Mouse (Mus musculus) R1 (cell line): ENCODE data around the gene Hopx.
"Not testable (repeated sequence)": the region's sequence is repeated elsewhere in the genome, so short reads cannot be mapped to it uniquely, and the experiment has no call there.

ENCODE experiments used
- DNase-seq: peaks from one replicate; pipeline ENCODE4 v3.0.0-alpha.2; 2018; ENCODE audit warnings: low read depth, low spot score

Hopx gene

DNA sequence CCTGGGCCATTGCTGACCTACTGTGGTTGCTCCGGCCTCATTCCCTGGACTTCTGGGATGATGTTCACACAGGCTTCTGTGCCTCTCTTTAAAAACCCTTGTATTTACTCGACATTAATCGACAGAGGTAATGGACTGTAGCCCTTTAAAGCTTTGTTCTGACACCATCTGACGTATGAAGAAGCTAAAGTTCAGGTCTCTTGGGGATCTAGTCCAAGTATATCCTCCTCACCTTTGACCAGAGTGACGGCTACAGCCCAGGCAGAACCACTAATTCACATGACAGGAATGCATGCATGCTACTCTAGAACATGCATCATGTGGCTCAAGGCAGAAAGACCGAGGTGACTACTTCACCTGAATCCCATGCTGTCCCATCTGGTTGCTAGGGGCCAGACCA, 14.2 kb downstream of the Hopx start:
- DNase-seq = no peak

DNA sequence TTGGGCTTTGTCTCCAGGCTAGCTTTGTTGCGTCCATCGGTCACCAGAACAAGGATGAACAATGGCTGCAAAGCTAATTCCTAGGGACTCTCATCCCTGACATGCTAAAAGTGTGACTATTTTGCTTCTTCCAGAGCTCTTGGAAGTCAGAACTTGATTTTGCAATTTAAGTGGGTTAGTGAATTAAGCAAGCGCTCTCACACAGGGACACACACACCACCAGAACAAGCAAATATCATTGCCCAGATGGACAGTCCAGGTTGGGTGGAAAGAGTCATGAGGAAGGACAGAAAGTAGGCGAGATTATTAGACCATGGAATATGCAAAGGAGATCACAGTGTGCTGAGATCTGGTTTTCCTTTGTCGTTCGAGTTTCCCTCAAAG, 14.9 kb downstream of the Hopx start:
- DNase-seq = no peak

DNA sequence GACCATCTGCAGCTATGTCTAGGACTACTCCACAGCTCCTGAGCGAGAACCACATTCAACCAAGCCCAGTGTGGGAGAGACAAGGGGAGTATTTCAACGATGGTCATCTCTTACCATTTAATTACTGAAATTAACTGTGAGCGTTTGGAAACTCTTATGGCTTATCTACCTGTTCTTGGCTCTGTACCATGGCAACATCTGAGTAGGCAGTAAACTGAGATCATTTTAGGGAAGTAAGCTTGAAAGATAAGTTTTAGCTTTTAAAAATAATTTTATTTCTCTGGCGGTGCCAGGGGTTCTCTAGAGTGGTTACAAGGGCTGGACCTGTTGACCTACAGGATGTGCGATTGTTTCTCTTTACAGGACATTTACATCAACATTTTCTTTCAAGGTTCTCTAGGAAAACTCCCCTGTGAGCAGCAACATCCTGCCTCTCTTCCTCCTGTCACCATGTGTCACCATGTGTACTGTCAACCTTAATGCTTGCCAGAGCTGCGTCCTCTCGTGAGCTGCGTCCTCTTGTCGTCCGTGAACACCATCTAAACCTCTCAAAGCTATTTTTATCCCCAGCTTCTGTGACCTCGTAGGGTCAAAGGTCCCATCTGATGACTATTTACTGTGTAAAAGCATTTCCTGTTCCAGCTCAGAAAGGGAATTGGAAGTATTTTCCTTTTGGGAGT, 15.5 kb downstream of the Hopx start:
- DNase-seq = no peak

DNA sequence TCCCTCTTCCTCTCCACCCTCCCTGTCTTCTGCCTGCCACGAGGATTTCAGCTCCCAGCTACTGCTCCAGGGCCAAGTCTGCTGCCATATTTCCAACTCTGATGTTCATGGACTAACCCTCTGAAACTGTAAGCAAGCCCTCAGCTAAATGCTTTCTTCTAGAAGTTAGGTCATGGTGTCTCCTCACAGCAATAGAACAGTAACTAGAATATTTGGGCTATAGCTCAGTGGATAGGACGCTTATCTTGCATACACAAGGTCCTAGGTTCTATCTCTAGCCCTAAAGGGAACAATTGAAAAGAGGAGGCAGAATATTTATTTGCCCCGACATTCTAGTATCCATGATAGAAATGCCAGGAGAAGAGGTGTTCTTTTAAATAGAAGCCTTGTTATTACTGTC, 16.0 kb downstream of the Hopx start:
- no peak for DNase-seq

DNA sequence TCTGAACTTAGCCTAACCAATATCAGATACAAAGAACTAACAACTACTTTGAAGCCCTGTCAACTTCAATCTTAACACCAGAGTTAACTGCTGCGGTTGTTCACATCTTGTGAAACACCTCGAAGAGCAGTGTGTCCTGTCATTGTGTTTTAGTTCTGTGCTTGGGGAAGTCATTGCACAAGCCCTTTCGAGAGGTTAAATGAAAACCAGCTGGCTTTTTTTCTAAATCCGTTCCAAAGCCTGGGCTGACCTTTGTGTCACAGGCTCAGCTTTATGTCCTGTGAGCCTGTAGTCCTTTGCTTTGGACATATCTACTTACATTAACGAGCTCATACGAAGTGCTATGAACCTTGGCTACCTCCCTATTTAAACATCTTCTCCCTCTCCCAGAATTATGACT, 17.2 kb downstream of the Hopx start:
- no peak for DNase-seq

DNA sequence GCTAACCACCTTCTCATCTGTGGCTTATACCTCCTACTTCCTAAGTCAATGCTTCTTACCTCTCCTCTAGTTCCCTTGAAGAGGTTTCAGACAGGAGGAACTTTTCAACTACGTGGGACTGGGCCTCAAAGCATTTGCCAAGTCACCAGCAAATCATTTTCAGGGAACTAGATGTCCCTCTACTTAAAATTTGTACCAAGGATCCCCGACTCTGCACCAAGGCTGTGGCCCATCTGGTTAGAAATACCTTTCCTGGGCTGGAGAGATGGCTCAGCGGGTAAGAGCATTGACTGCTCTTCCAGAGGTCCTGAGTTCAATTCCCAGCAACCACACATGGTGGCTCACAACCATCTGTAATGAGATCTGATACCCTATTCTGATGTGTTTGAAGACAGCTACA, 18.7 kb downstream of the Hopx start:
- not testable (repeated sequence) for DNase-seq

DNA sequence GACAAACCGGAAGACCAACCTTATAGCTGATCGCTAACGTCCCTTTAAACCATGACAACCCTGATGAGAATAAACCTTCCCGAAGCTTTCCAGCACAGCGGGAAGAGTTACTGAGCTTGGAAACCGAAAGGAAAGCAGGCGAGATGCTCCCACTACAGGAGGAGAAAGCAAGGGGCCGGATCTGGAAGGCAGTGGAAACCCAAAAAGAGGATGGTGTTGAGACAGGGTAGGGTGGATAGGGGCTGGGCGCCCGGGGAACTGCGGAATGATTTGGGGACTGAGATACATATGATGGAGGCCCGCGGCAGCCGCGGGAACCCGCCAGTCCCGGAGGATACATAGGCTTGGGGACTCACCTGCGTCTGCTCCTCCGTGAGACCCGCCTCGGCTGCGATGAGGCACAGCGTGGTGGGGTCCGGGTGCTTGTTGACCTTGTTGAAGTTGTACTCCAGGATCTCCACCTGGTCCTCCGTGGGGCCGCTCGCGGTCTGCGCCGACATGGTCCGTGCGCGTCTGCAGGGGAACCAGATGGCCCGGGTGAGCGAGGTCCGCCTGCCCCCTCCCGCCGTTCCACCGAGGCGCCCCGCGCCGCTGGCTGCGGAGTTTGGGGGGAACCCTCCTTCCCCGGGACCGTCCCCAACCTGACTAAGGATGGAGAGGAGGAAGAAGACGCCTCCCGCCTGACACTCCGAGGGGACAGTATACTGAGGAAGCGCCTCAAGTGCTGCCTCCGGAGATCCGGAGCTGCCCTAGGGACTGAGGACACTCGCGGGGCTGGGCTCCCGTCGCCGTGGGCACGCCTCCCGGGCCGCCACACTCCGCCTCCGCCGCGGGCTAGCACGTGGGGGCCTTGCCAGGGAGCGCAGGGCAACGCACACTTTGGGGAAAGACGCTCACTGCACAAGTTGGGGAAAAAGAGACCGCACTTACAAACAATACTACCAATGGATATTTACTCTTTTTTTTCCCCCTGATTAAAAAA, 20.1 kb downstream of the Hopx start:
- peak; percentile 55 for DNase-seq

DNA sequence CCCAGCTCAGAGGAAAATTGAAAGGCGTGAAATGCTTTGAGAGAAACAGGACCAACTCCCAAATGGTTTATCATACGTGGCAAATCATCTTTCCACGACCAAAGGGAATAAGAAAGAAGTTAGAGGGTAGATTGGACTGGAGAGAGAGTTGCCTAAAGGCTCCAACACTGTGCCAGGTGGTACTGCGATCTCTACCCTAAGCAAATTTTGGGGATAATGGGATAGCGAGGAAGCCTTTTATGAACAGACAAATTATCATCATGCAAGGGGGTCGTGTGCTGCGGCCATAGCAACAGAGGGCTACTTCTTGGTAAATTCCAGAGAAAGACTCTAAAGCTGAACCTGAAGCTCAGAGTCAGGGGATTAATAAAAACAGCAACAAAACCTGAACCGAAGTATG, 21.0 kb downstream of the Hopx start:
- DNase-seq = no peak

DNA sequence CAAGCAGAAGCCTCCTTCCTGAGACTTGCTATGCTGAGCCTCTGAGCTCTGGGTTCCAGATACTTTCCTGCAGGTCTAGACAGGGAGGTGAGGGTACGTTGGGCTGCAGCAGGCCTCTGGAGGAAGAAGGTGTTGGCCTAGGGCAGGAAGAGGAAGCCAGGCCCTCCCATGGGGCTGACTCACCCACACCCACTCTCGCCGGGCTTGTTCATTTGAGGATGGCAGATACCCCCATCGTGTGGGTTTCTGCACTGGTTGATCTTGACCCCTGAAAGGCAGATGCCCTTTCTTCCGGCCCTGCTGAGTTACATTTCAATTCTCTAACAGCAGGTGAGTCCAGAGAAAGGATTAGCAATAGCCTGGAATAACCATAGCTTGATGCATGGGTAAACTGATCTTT, 22.4 kb downstream of the Hopx start:
- DNase-seq = peak; percentile 58

DNA sequence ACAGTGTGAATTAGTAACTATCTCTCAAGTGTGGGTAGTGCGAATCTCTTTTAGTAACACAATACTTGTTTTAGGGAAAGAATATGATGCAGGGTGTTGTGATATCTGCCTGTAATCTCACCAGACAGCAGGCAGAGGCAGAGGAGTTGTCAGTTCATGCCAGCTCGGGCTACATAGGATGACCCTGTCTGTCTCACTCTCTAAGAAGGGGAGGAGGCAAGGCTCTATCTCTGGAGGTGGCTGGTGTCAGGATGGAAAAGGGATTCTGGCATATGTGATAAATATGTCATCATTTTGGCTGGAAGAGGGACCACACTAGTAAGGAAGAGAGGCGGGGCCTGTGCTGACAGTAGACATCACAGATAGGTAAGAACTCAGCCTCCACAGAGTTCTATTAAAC, 23.0 kb downstream of the Hopx start:
- DNase-seq = no peak

DNA sequence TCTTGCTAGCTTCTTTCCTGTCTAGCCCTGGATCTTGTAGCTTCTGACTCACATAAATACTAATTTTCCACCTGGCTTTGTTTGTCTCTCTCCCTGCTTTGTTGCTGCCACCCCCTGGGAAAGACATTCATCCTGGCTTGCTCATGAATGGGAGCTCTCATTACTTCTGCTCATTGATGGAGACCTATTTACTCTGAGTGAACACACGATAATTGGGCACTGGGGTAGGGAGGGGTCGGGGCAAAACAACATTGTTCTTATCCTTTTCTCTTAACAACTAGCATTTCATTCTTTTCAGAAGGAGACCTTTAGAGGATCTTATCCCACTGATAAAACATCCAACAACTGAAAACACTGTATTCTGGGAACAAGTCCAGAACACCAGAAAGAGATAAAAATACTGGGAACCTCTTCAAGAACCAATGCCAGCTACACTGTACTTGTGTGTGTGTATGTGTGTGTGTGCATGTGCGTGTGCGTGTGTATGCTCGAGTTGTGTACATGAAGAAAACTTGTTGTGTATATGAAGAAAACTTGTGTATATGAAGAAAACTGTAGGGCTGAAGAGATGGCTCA, 24.3 kb downstream of the Hopx start:
- DNase-seq = no peak

DNA sequence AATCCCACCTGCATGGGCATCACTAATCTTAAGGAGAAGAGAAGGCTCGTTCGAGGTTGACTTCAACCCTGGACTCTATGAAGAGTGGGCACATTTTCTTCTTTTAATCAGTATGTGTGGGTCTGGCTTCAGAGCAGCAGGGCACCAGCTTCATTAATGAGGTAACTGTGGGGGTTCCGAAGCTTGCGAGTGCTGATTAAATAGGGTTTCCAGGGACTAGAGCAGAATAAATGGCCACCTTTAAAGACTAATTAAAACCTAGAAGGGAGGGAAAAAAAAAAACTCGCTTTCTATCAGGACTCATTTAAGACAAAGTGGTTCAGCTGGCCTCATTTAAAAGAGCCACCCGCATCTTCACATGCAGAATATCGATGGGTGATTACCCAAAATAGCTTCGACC, 25.0 kb downstream of the Hopx start:
- DNase-seq = no peak

DNA sequence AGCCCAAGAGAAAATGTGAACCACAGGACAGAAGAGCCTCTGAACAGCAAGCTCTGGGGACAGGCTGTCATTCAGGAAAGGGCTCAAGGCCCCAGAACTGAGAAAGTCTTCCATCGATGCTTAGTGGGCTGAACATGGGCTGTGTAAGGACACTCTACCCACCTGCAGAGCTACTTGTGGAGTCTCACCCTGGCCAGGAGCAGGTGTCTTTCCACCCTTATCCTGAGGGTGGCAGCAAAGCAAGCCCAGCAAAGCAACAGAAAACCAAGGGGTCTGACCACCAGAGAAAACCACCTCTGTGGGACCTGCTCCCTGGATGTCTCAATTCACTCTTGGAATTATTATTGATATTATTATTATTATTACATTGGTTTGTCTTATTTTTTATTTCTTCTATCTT, 25.6 kb downstream of the Hopx start:
- DNase-seq = peak; percentile 71

DNA sequence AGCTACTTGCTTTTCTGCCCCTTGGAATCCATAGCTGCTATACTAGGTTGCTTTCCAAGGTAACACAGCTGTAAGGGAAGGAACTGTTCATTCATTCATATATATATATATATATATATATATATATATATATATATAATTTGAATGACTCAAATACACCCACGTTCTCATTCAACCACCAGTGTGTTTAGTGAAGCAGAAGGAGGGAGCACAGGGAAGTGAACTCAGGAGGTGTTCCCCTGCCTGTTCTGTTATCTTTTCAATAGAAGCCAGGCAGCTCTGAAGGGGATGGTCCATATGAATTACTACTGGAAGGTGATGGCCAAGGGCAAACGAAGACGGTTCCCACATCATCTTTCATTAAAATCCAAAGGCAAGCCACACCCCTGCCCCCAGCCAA, 27.8 kb downstream of the Hopx start:
- no peak for DNase-seq

DNA sequence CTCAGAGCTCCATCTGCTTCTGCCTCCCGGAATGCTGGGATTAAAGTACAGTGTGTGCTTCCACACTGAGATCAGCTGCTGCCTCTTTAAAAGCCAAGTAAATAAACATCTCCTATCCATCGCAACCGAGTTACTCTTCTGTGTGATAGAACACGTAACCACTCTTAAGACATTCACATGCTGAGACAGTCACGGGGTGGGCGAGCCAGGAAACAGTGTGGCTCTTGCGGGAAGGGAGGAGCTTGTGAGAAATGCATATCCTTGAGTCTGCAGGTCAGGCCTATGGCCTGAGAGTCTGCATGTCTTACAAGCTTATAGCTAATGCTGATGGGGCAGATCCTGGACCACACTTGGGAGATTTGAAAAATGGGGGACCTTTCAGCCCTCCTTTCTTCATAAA, 28.4 kb downstream of the Hopx start:
- DNase-seq = peak; percentile 69

DNA sequence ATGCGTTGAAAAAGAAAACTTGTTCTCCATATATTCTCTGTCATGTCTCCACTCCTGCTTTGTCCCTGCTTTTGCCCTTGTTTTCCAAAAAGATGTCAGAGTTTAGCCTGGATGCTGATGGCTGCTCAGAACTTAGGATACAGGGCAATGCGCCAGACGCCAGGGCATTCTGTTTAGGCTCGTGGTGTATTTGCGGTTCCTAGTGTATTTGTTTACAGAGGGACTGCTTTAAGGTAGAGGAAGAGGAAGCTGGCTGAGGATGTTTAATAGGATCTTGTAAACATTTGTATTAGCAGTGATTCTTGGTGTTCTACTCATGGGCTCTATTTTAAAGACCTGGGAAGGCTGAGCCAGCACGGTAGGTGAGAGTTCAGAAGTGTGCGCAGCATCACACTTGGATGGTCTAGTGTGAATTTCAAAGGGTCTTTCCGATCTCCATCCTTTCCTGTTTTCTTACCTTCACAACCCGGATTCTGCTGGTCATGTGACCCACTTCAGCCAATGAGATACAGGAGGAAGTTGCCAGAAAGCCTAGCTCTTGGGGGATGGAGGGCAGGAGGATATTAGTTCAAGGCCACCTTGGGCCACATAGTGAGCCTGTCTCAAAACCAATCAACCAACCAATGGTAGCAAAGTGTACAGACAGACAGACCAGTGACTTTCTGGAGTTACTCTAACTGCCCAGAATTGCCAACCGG, 29.0 kb downstream of the Hopx start:
- peak; percentile 72 for DNase-seq

DNA sequence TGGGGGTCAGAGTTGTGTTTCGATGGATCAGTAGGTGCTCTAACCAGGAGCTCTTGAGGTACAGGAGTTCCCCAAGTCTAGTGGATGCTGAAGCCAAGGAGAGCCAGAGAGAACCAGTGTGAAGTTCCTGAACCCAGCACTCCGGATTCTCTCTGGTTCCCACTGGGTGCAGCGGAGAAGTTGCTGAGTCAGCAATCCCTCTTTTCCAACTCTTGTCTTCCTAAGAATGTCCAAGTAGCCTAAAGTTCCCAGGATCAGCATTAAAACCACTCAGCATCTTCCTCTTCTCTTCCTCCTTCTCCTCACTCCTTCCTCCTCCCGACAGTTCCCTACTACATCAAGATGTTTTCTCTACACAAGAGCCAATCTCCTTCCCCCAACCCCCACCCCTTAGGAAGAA, 30.5 kb downstream of the Hopx start:
- no peak for DNase-seq

DNA sequence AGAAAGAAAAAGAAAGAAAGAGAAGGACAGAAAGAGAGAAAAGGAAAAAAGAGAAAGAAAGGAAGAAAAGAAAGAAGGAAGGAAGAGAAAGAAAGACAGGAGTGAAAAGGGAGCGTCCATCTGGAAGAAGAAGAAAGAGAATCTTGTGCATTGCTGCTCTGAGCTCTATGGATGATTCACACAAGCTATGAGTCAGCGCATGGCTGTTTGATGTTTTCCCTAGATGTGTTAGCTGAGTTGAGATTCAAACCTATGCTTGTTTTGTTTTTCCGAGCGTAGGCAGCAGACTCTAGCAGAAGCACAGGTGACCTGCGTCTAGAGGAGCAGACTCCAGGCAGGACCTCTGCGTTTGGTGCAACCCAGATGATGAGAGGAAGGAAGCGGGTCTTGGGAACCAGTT, 32.2 kb downstream of the Hopx start:
- no peak for DNase-seq

DNA sequence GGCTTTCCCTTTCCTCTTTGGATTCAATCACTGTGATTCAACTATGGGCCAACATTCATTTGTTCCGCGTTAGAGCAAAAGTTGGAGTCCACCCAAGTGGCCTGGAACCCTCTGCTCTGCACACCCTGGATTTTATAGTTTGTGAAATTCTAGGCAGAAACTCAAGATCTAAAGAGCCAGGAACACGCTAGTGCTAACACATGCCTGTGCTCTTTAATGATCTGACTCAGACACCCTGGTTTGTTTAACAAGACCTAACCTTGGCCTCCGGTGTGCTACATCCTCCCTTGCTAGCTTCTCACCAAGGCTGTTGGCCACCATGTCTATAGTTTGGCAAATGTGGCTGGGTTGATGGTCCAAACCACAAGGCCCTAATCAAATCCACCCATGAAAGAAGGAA, 34.2 kb downstream of the Hopx start:
- no peak for DNase-seq

DNA sequence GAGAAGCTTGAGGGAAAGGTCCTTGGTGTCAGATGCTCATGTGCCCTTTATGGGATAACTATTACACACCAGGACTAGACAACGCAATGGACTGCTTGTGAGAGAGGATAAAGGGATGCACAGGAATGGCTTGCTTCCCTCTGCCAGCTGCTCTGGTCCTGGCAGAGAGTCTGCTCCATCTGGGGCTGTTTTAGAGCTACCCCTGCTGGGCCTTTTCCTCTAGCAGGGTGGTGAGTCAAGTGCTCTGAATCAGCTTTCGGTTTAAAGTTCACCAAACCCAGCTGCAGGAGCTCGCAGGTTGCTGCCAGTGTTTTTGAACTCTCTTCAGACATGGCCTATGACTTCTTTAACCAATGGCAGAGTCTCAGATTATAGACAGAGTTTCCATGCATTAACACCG, 39.0 kb downstream of the Hopx start:
- DNase-seq = no peak

DNA sequence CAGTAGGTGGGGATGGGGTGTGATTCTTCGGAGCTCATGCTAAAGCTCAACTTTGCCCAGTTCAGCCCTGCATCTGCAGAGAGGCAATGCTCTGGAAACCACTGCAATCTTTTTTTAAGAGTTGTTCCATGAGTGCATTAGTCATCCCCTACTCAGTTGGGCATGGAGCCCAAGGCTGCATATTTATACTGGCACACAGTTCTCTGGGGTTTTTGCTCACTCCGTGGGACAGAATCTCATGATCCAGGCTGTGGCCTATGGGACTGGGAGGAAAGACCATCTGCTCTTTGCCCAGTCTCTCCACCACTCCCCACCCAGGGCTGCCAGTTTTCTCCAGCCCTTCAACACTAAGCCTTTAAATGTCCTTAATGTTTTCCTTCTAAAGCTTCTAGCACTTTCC, 40.0 kb downstream of the Hopx start:
- no peak for DNase-seq

DNA sequence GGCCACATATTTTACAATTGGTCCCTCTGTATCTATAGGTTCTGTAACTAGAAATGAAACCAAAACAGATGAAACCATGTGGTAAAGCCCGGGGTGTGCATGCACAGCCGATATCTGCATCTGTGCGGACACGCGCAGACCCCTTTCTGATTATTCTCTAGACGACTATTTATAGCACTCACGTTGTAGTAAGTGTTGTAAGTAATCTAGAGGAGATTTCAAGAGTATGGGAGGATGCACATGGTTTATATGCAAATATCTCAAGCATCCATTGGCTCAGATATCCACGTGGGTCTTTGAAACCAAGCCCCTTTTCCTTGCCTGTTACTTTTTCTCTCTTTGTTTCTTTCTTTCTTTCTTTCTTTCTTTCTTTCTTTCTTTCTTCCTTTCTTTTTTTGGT, 41.1 kb downstream of the Hopx start:
- DNase-seq = no peak
